Mouse (Mus musculus): Measurements from ENCODE around the gene Gm21304.
"Not testable (repeated sequence)": the region's sequence is repeated elsewhere in the genome, so short reads cannot be mapped to it uniquely, and the experiment has no call there.

Gene Gm21304

DNA sequence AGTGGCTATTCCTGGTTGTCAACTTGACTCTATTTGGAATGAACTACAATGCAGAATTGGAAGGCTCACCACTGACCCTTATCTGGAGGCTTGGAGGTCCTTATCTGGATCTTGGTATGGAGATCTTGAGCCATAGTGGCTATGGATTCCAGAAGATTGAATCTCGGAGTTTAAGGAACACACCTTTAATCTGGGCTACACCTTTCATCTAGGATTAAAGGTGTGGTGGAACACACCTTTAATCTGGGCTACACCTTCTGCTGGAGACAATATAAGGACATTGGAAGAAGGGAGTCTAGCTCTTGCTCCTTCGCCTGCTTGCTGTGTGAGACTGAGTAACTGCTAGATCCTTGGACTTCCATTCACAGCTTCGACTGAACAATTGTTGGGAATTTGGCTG, at the start of gene Gm21304:
Gene Gm21304 (plus strand): TSS at position 301 of the 400 bp plus-strand sequence.
- not testable (repeated sequence) for DNase-seq (ENCODE audit: low read depth, low spot score)

DNA sequence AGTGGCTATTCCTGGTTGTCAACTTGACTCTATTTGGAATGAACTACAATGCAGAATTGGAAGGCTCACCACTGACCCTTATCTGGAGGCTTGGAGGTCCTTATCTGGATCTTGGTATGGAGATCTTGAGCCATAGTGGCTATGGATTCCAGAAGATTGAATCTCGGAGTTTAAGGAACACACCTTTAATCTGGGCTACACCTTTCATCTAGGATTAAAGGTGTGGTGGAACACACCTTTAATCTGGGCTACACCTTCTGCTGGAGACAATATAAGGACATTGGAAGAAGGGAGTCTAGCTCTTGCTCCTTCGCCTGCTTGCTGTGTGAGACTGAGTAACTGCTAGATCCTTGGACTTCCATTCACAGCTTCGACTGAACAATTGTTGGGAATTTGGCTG, 25.6 kb upstream of the Gm21304 start, which contains the start of gene Gm21293:
Gene Gm21293 (plus strand): TSS at position 301 of the 400 bp plus-strand sequence.
- DNase-seq (ENCODE audit: low read depth, low spot score) = not testable (repeated sequence)

- DNase-seq (ENCODE audit: low read depth, low spot score) = not testable (repeated sequence)
These were observed 17.1 kb upstream of the Gm21304 start, which contains the start of gene Gm6763 for GRCm38 (mm10) chr10:104151197-104151596. TSS of gene Gm6763 (plus strand) at chr10:104151497.

DNA sequence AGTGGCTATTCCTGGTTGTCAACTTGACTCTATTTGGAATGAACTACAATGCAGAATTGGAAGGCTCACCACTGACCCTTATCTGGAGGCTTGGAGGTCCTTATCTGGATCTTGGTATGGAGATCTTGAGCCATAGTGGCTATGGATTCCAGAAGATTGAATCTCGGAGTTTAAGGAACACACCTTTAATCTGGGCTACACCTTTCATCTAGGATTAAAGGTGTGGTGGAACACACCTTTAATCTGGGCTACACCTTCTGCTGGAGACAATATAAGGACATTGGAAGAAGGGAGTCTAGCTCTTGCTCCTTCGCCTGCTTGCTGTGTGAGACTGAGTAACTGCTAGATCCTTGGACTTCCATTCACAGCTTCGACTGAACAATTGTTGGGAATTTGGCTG, 8.6 kb upstream of the Gm21304 start, which contains the start of gene Gm8764:
Gene Gm8764 (plus strand): TSS at position 301 of the 400 bp plus-strand sequence.
- not testable (repeated sequence) for DNase-seq (ENCODE audit: low read depth, low spot score)

DNA sequence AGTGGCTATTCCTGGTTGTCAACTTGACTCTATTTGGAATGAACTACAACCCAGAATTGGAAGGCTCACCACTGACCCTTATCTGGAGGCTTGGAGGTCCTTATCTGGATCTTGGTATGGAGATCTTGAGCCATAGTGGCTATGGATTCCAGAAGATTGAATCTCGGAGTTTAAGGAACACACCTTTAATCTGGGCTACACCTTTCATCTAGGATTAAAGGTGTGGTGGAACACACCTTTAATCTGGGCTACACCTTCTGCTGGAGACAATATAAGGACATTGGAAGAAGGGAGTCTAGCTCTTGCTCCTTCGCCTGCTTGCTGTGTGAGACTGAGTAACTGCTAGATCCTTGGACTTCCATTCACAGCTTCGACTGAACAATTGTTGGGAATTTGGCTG, 8.4 kb downstream of the Gm21304 start, which contains the start of gene Gm21312:
Gene Gm21312 (plus strand): TSS at position 301 of the 400 bp plus-strand sequence.
- not testable (repeated sequence) for DNase-seq (ENCODE audit: low read depth, low spot score)

GRCm38 (mm10) chr10:104185233-104185632, 16.9 kb downstream of the Gm21304 start, which contains the start of gene Gm20765:
TSS of gene Gm20765 (plus strand) at chr10:104185533.
- DNase-seq (ENCODE audit: low read depth, low spot score) = not testable (repeated sequence)

- not testable (repeated sequence) for DNase-seq (ENCODE audit: low read depth, low spot score)
These were observed 25.4 kb downstream of the Gm21304 start, which contains the start of gene Gm4340 for GRCm38 (mm10) chr10:104193742-104194141. TSS of gene Gm4340 (plus strand) at chr10:104194042.

- DNase-seq (ENCODE audit: low read depth, low spot score) = no peak
These were observed 41.3 kb downstream of the Gm21304 start for GRCm38 (mm10) chr10:104209655-104210054.

DNA sequence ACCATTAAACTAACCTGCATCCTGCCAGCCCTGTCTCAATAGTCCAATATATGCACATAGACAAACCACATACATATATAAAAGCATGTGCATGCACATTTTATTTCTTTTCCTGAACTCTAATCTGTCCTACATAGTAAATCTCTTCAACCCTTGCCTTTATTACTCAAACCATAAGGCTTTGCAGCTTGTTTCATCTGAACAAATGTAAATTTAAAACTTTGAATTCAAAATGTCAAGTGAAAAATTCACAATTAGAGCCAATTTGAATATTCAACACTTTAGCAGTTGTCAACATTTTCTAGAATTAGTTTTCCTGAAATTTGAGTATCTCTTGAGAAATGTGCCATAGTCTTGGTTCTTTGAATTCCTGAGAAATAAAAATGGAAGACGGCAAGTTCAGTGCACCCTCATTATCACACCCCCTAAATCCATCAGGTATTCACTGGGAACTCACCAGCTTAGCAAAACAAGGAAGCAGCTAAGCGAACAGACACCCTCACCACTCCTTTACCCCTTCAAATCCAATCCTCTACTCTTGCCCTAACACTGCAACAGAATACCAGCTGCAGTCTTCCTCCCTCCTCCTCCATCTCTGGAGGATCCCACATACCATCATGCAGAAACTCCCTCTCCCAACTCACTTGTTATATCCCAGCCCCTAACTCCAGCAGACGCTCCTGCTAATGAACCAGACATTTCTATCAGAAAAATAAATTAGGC, 42.1 kb downstream of the Gm21304 start:
- DNase-seq (ENCODE audit: low read depth, low spot score) = no peak

- DNase-seq (ENCODE audit: low read depth, low spot score) = no peak
These were observed 46.2 kb downstream of the Gm21304 start for GRCm38 (mm10) chr10:104214527-104214926.
